Mouse (Mus musculus) limb, embryonic 15.5 days (tissue): Measurements from ENCODE around the gene Dact2. TPM values are rescaled to one million over a fixed set of nuclear protein-coding genes. Genes with fewer than 3 reads are reported as not detected.

Experiments
- ATAC-seq: fragments of 200-750 bp; cut with Nextera tagmentation; 2 replicates; pipeline ENCODE4 v1.8.0; 2017; ENCODE audit warnings: low read depth, moderate TSS enrichment; ENCODE audit not compliant: insufficient number of reproducible peaks, low FRiP score, low TSS enrichment
- H3K27ac ChIP-seq: fragments of 300-500 bp; sonication (generic); 2 replicates; pipeline ENCODE4 v1.5.1; 2015; ENCODE audit warnings: moderate library complexity, mild to moderate bottlenecking, inconsistent platforms
- H3K27me3 ChIP-seq: fragments of 300-500 bp; sonication (generic); 2 replicates; pipeline ENCODE4 v1.6.1; 2015; ENCODE audit warnings: inconsistent platforms
- H3K36me3 ChIP-seq: fragments of 300-500 bp; sonication (generic); 2 replicates; pipeline ENCODE4 v1.6.1; 2015; ENCODE audit warnings: inconsistent platforms
- H3K4me1 ChIP-seq: fragments of 300-500 bp; sonication (generic); 2 replicates; pipeline ENCODE4 v1.6.1; 2015; ENCODE audit warnings: inconsistent platforms
- H3K4me2 ChIP-seq: fragments of 300-500 bp; sonication (generic); 2 replicates; pipeline ENCODE4 v1.6.1; 2015; ENCODE audit warnings: mild to moderate bottlenecking, inconsistent platforms
- H3K4me3 ChIP-seq: fragments of 300-500 bp; sonication (generic); 2 replicates; pipeline ENCODE4 v1.5.1; 2015; ENCODE audit warnings: mild to moderate bottlenecking, inconsistent platforms
- H3K9ac ChIP-seq: fragments of 300-500 bp; sonication (generic); 2 replicates; pipeline ENCODE4 v1.6.1; 2015; ENCODE audit warnings: inconsistent platforms
- H3K9me3 ChIP-seq: fragments of 300-500 bp; sonication (generic); 2 replicates; pipeline ENCODE4 v1.6.1; 2016; ENCODE audit warnings: inconsistent platforms
- WGBS: fragments of 180-500 bp; shearing (Covaris S2); methylation state at CpG from one replicate; pipeline ENCODE4 v1.1.7; 2015; 5-methylcytosine and 5-hydroxymethylcytosine counted together
- polyA plus RNA-seq: library from polyadenylated mRNA; unstranded; fragments of >200 nt; fragmentation: Nextera tagmentation; extraction: Ambion mirVana; gene quantifications from 2 replicates; pipeline ENCODE4 v1.2.1, GENCODE M21; 2015

Dact2 gene
- polyA plus RNA-seq, 1 experiment from 2014 or later: 1.4 TPM

GRCm38 (mm10) chr17:14206062-14206461, 2.0 kb upstream of the Dact2 start:
- Histone ChIP-seq H3K4me2 (no peak overlapping the region), H3K9me3 (no peaks in the 10 kb centered on the region), H3K27ac (no peak overlapping the region), H3K9ac (no peak overlapping the region), H3K4me1 (peaks cover 33% of the 10 kb centered on the region), H3K4me3 (no peak overlapping the region), H3K36me3 (no peaks in the 10 kb centered on the region), H3K27me3 (peaks cover 62% of the 10 kb centered on the region)
- ATAC-seq: 0 out of 2 replicates have a peak, but pooled peaks have one; percentile 26
- WGBS: 32% methylated on average over 3 of the region's 3 CpGs

- Histone ChIP-seq H3K9me3 (no peaks in the 10 kb centered on the region), H3K27me3 (peaks cover 68% of the 10 kb centered on the region), H3K36me3 (no peaks in the 10 kb centered on the region), H3K4me2 (no peak overlapping the region), H3K9ac (no peak overlapping the region), H3K4me3 (no peak overlapping the region), H3K27ac (no peak overlapping the region), H3K4me1 (peaks cover 33% of the 10 kb centered on the region)
- WGBS: 78% methylated on average over 3 of the region's 3 CpGs
- ATAC-seq: no peak
Measured at GRCm38 (mm10) chr17:14205236-14205635, 1.1 kb upstream of the Dact2 start.

- H3K27ac ChIP-seq: no peak overlapping the region
- peak overlapping the region; percentile 59 for H3K4me3 ChIP-seq
- WGBS: under 1% methylated on average over 97 of the region's 97 CpGs
- H3K36me3 ChIP-seq: no peaks in the 10 kb centered on the region
- H3K9ac ChIP-seq: peak overlapping the region; percentile 28
- H3K27me3 ChIP-seq: peaks cover 69% of the 10 kb centered on the region
- peak overlapping the region; percentile 98 for H3K4me2 ChIP-seq
- peaks cover 33% of the 10 kb centered on the region for H3K4me1 ChIP-seq
- no peaks in the 10 kb centered on the region for H3K9me3 ChIP-seq
- no peak for ATAC-seq
Measured at GRCm38 (mm10) chr17:14203121-14203941, 773 bp downstream of the Dact2 start.

- Histone ChIP-seq H3K4me2 (peak overlapping the region; percentile 98), H3K27ac (no peak overlapping the region), H3K9ac (no peak overlapping the region), H3K36me3 (no peaks in the 10 kb centered on the region), H3K4me1 (peaks cover 32% of the 10 kb centered on the region), H3K27me3 (peaks cover 68% of the 10 kb centered on the region), H3K9me3 (no peaks in the 10 kb centered on the region), H3K4me3 (peak overlapping the region; percentile 59)
- no peak for ATAC-seq
- WGBS: 3% methylated on average over 18 of the region's 18 CpGs
Measured at GRCm38 (mm10) chr17:14202291-14203030, 1.6 kb downstream of the Dact2 start.

- H3K36me3 ChIP-seq: no peaks in the 10 kb centered on the region
- no peak overlapping the region for H3K4me3 ChIP-seq
- H3K27me3 ChIP-seq: peaks cover 58% of the 10 kb centered on the region
- H3K4me1 ChIP-seq: peaks cover 28% of the 10 kb centered on the region
- no peak overlapping the region for H3K9ac ChIP-seq
- ATAC-seq: no peak
- no peak overlapping the region for H3K4me2 ChIP-seq
- no peaks in the 10 kb centered on the region for H3K9me3 ChIP-seq
- WGBS: 16% methylated on average over 12 of the region's 12 CpGs
- H3K27ac ChIP-seq: no peak overlapping the region
Measured at GRCm38 (mm10) chr17:14201281-14201787, 2.8 kb downstream of the Dact2 start.

GRCm38 (mm10) chr17:14200206-14200605, 3.9 kb downstream of the Dact2 start:
- peaks cover 49% of the 10 kb centered on the region for H3K27me3 ChIP-seq
- whole genome bisulfite sequencing: 81% methylated on average over 7 of the region's 7 CpGs
- no peak overlapping the region for H3K4me2 ChIP-seq
- no peak overlapping the region for H3K4me3 ChIP-seq
- no peaks in the 10 kb centered on the region for H3K36me3 ChIP-seq
- no peak for ATAC-seq
- no peak overlapping the region for H3K27ac ChIP-seq
- H3K4me1 ChIP-seq: peaks cover 28% of the 10 kb centered on the region
- H3K9ac ChIP-seq: no peak overlapping the region
- no peaks in the 10 kb centered on the region for H3K9me3 ChIP-seq

- WGBS: 40% methylated on average over 4 of the region's 4 CpGs
- H3K4me1 ChIP-seq: peaks cover 28% of the 10 kb centered on the region
- H3K36me3 ChIP-seq: no peaks in the 10 kb centered on the region
- no peak overlapping the region for H3K4me3 ChIP-seq
- H3K9ac ChIP-seq: no peak overlapping the region
- peaks cover 43% of the 10 kb centered on the region for H3K27me3 ChIP-seq
- H3K4me2 ChIP-seq: no peak overlapping the region
- H3K27ac ChIP-seq: no peak overlapping the region
- no peak for ATAC-seq
- no peaks in the 10 kb centered on the region for H3K9me3 ChIP-seq
Measured at GRCm38 (mm10) chr17:14199621-14200020, 4.5 kb downstream of the Dact2 start.

GRCm38 (mm10) chr17:14192924-14193323, 11.2 kb downstream of the Dact2 start:
- Histone ChIP-seq H3K4me1 (no peaks in the 10 kb centered on the region; the same call in 1 of the 2 replicates), H3K9me3 (no peaks in the 10 kb centered on the region), H3K36me3 (no peaks in the 10 kb centered on the region), H3K4me3 (no peak overlapping the region), H3K27me3 (no peaks in the 10 kb centered on the region), H3K9ac (no peak overlapping the region), H3K4me2 (no peak overlapping the region), H3K27ac (no peak overlapping the region)
- ATAC-seq: no peak
- 37% methylated on average over 9 of the region's 9 CpGs for WGBS

- no peaks in the 10 kb centered on the region; the same call in 1 of the 2 replicates for H3K4me1 ChIP-seq
- no peak overlapping the region for H3K9ac ChIP-seq
- 54% methylated on average over 4 of the region's 4 CpGs for WGBS
- no peak overlapping the region for H3K4me2 ChIP-seq
- H3K4me3 ChIP-seq: no peak overlapping the region
- ATAC-seq: no peak
- no peaks in the 10 kb centered on the region for H3K27me3 ChIP-seq
- H3K9me3 ChIP-seq: no peaks in the 10 kb centered on the region
- no peaks in the 10 kb centered on the region for H3K36me3 ChIP-seq
- H3K27ac ChIP-seq: no peak overlapping the region
Measured at GRCm38 (mm10) chr17:14192432-14192831, 11.7 kb downstream of the Dact2 start.

- no peak overlapping the region for H3K4me2 ChIP-seq
- H3K27me3 ChIP-seq: no peaks in the 10 kb centered on the region
- no peaks in the 10 kb centered on the region for H3K36me3 ChIP-seq
- H3K9ac ChIP-seq: no peak overlapping the region
- no peak for ATAC-seq
- H3K27ac ChIP-seq: no peak overlapping the region
- H3K4me3 ChIP-seq: no peak overlapping the region
- H3K9me3 ChIP-seq: no peaks in the 10 kb centered on the region
- H3K4me1 ChIP-seq: peaks cover 5% of the 10 kb centered on the region
Measured at GRCm38 (mm10) chr17:14188455-14188854, 15.6 kb downstream of the Dact2 start.

GRCm38 (mm10) chr17:14187096-14187495, 17.0 kb downstream of the Dact2 start:
- no peaks in the 10 kb centered on the region for H3K27me3 ChIP-seq
- no peak overlapping the region for H3K4me3 ChIP-seq
- H3K9ac ChIP-seq: no peak overlapping the region
- no peak overlapping the region for H3K4me2 ChIP-seq
- no peak overlapping the region for H3K27ac ChIP-seq
- no peaks in the 10 kb centered on the region for H3K36me3 ChIP-seq
- no peak for ATAC-seq
- peaks cover 14% of the 10 kb centered on the region for H3K4me1 ChIP-seq
- no peaks in the 10 kb centered on the region for H3K9me3 ChIP-seq

GRCm38 (mm10) chr17:14186176-14186575, 17.9 kb downstream of the Dact2 start:
- 76% methylated on average over 3 of the region's 3 CpGs for WGBS
- no peak overlapping the region for H3K27ac ChIP-seq
- no peak overlapping the region for H3K9ac ChIP-seq
- H3K9me3 ChIP-seq: no peaks in the 10 kb centered on the region
- no peak for ATAC-seq
- H3K4me1 ChIP-seq: peaks cover 14% of the 10 kb centered on the region
- no peaks in the 10 kb centered on the region for H3K36me3 ChIP-seq
- H3K27me3 ChIP-seq: no peaks in the 10 kb centered on the region
- H3K4me2 ChIP-seq: no peak overlapping the region
- no peak overlapping the region for H3K4me3 ChIP-seq
